Mouse (Mus musculus) WW6 (cell line): ENCODE data around the gene Carns1.

Experiments used
- DNase-seq: peaks from one replicate; pipeline ENCODE4 v3.0.0-alpha.2; 2013; ENCODE audit warnings: low read depth, low spot score

Gene Carns1

GRCm38 (mm10) chr19:4202149-4202548, 26.9 kb upstream of the Carns1 start:
- no peak for DNase-seq

- DNase-seq, result peak; percentile 92
These were observed 26.1 kb upstream of the Carns1 start, which contains the start of gene Rad9a for GRCm38 (mm10) chr19:4201291-4201909. Gene Rad9a, minus strand, starts transcription at chr19:4201662.

- no peak for DNase-seq
These were observed 21.9 kb upstream of the Carns1 start for GRCm38 (mm10) chr19:4197180-4197579.

- DNase-seq, result no peak
These were observed 21.3 kb upstream of the Carns1 start for GRCm38 (mm10) chr19:4196548-4196947.

- no peak for DNase-seq
These were observed 20.8 kb upstream of the Carns1 start for GRCm38 (mm10) chr19:4196048-4196447.

GRCm38 (mm10) chr19:4194776-4195650, 19.7 kb upstream of the Carns1 start:
- DNase-seq, result no peak

- DNase-seq, result no peak
These were observed 18.9 kb upstream of the Carns1 start for GRCm38 (mm10) chr19:4194021-4194724.

- DNase-seq, result no peak
These were observed 17.9 kb upstream of the Carns1 start for GRCm38 (mm10) chr19:4193129-4193528.

GRCm38 (mm10) chr19:4192251-4192985, 17.1 kb upstream of the Carns1 start:
- no peak for DNase-seq

- DNase-seq, result peak; percentile 83
These were observed 16.4 kb upstream of the Carns1 start, which contains the start of gene Ppp1ca for GRCm38 (mm10) chr19:4191528-4192250. Gene Ppp1ca, plus strand, starts transcription at chr19:4192065.

- no peak for DNase-seq
These were observed 15.6 kb upstream of the Carns1 start, which contains the start of gene Tbc1d10c for GRCm38 (mm10) chr19:4190831-4191334. Gene Tbc1d10c, minus strand, starts transcription at chr19:4191284.

GRCm38 (mm10) chr19:4189051-4189620, 13.9 kb upstream of the Carns1 start:
- DNase-seq, result no peak

- no peak for DNase-seq
These were observed 12.0 kb upstream of the Carns1 start for GRCm38 (mm10) chr19:4187303-4187702.

- DNase-seq, result no peak
These were observed 10.0 kb upstream of the Carns1 start for GRCm38 (mm10) chr19:4184976-4185975.

- no peak for DNase-seq
These were observed 8.4 kb upstream of the Carns1 start for GRCm38 (mm10) chr19:4183689-4184088.

- DNase-seq, result no peak
These were observed 6.6 kb upstream of the Carns1 start for GRCm38 (mm10) chr19:4181892-4182291.

- DNase-seq, result no peak
These were observed 5.1 kb upstream of the Carns1 start for GRCm38 (mm10) chr19:4180411-4180810.

GRCm38 (mm10) chr19:4172925-4173324, 2.4 kb downstream of the Carns1 start:
- no peak for DNase-seq
